Mouse (Mus musculus) small intestine, adult 2 months (tissue): Measurements from ENCODE around the gene Abcd3.

ENCODE experiments used
- CTCF ChIP-seq: fragments of 200-500 bp; IDR thresholded peaks from 2 replicates; pipeline ENCODE4 v1.5.1; 2012; ENCODE audit warnings: low read depth, mild to moderate bottlenecking, control low read depth, inconsistent platforms, low read length, moderate library complexity, mixed read lengths; ENCODE audit not compliant: insufficient replicate concordance, insufficient read length; ENCODE audit errors: extremely low read depth
- POLR2A ChIP-seq: fragments of 200-500 bp; IDR thresholded peaks from 2 replicates; pipeline ENCODE4 v1.6.1; 2012; ENCODE audit warnings: low read depth, mild to moderate bottlenecking, control low read depth, inconsistent platforms, low read length, moderate library complexity

GRCm38 (mm10) chr3:121712222-121712621, 102.9 kb downstream of the Abcd3 start:
- TF ChIP-seq CTCF (no peak), POLR2A (no peak)
